Mouse (Mus musculus) cerebellum, adult 2 months (tissue): ENCODE results near the gene Zim1.

Experiments used
- CTCF ChIP-seq: fragments of 200-500 bp; IDR thresholded peaks from 2 replicates; pipeline ENCODE4 v1.5.1; 2011; ENCODE audit warnings: low read depth, mild to moderate bottlenecking, control low read depth, low read length, moderate library complexity, borderline replicate concordance; ENCODE audit not compliant: insufficient read depth
- POLR2A ChIP-seq: fragments of 200-500 bp; IDR thresholded peaks from 2 replicates; pipeline ENCODE4 v1.6.1; 2011; ENCODE audit warnings: low read length, control low read depth, borderline replicate concordance; ENCODE audit not compliant: insufficient read depth

- no peak for TF ChIP-seq POLR2A
- no peak for TF ChIP-seq CTCF
Measured at GRCm38 (mm10) chr7:6650526-6650925, 45.7 kb downstream of the Zim1 start.
